ENCODE assay signal across 8 mouse cellular contexts in the genomic region with DNA sequence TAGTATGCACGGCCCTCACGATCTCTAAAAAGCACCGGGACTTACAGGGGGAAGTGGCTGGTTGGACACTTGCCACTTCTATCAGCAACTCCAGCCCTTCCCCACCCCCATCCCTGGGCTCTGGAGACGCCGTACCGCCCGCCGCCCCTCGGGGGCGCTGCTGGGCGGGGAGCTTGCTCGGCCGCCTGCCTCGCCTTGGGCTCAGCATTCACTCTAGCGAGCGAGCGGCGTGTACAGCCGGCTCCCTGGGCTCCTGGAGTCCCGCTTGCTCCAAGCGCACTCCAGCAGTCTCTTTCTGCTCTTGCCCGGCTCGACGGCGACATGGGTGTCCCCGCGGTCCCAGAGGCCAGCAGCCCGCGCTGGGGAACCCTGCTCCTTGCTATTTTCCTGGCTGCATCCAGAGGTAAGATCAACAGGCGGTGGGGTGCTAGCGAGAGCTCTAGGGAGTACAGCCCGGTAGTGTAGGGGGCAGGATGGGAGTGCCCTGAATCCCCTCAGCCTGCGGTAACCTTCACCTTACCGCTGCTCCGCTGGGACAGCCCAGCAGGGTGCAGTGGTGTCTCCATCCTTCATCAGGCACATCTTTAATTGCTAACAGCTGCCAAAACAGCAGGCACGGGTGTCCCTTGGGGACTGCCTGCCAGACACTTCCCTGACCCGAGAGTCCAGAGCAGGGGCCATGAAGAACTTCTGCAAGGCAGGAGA. TPM values are rescaled to one million over a fixed set of nuclear protein-coding genes. Genes with fewer than 3 reads are reported as not detected.
DNase-seq lines count a peak whose midpoint lies in the region; ATAC-seq and TF ChIP-seq lines count a peak whose summit lies in the region.

A gene (plus strand): TSS at position 151 of the 705 bp plus-strand sequence.

- H3K9me3 ChIP-seq in heart, embryonic 14.5 days (ENCODE audit: control insufficient read depth, low read length), result no peaks in the 10 kb centered on the region

- peak; percentile 47 for TF ChIP-seq POLR2A in liver, adult 2 months (IDR thresholded peaks at IDR 0.05; ENCODE audit: extremely low read depth, insufficient read depth, low read length)

- WGBS in heart, embryonic 14.5 days, result under 1% methylated on average over 37 of the region's 37 CpGs
- WGBS in liver, adult 2 months, result under 1% methylated on average over 37 of the region's 37 CpGs

- H3ac ChIP-seq in C2C12 (ENCODE audit: control insufficient read depth, insufficient read length, low read depth), result peak within 1 kb of the TSS; percentile 46

- H3K27ac ChIP-seq in heart, embryonic 14.5 days (replicated peaks in 1 of 2; ENCODE audit: control insufficient read depth in 1 of 2, insufficient read depth in 1 of 2, low read depth in 2 of 2, low read length in 2 of 2), result no peak within 1 kb of the TSS; a peak in 2 of 4 replicates
- peak within 1 kb of the TSS; percentile 45 for H3K27ac ChIP-seq in liver, adult 2 months (replicated peaks; ENCODE audit: insufficient read depth, low read depth, low read length)

- H3K4me2 ChIP-seq in heart, embryonic 14.5 days (ENCODE audit: low read length), result peak within 1 kb of the TSS; percentile 53

- H3K79me2 ChIP-seq in C2C12 (ENCODE audit: control insufficient read depth, insufficient read depth), result no peaks in the 10 kb centered on the region
- no peaks in the 10 kb centered on the region for H3K79me2 ChIP-seq in liver, adult 2 months (ENCODE audit: control insufficient read depth, insufficient read depth, low read length)

- DNase-seq in adrenal gland, postnatal 4 days (ENCODE audit: low spot score in 2 of 2), result peak; percentile 57 to 68
- peak; percentile 86 for DNase-seq in kidney, postnatal 10 days
- peak; percentile 27 for DNase-seq in liver, adult 2 months (ENCODE audit: extremely low read depth, low read depth, low spot score)
- DNase-seq in monocyte, adult 2 months (ENCODE audit: low read depth in 1 of 2, low spot score in 2 of 2), result peak; percentile 86 to 95
- DNase-seq in spleen, postnatal 36 days (ENCODE audit: low spot score in 2 of 2), result peak; percentile 83 to 85

- H3K9ac ChIP-seq in heart, embryonic 14.5 days (ENCODE audit: low read length), result peak within 1 kb of the TSS; percentile 17; the same call in 1 of the 2 replicates
- peak within 1 kb of the TSS; percentile 78 for H3K9ac ChIP-seq in liver, adult 2 months (ENCODE audit: low read depth, low read length)

- H3K36me3 ChIP-seq in C2C12 (ENCODE audit: control insufficient read depth, insufficient read depth), result no peaks in the 10 kb centered on the region
- H3K36me3 ChIP-seq in heart, embryonic 14.5 days (ENCODE audit: control insufficient read depth, insufficient read depth, low read length), result no peaks in the 10 kb centered on the region
- no peaks in the 10 kb centered on the region for H3K36me3 ChIP-seq in liver, adult 2 months (ENCODE audit: control insufficient read depth, insufficient read depth, low read length)

- peak; percentile 74 for TF ChIP-seq CTCF in C2C12 (IDR thresholded peaks at IDR 0.05; ENCODE audit: control insufficient read depth, insufficient read depth, insufficient read length)
- peak; percentile 80 for TF ChIP-seq CTCF in liver, adult 2 months (IDR thresholded peaks at IDR 0.05; ENCODE audit: low read depth, low read length)

- peaks cover 20 to 24% of the 10 kb centered on the region in 2 experiments for H3K4me1 ChIP-seq in heart, embryonic 14.5 days (ENCODE audit: control insufficient read depth in 2 of 2, insufficient read depth in 2 of 2, low read length in 2 of 2)
- H3K4me1 ChIP-seq in liver, adult 2 months (ENCODE audit: control insufficient read depth, insufficient read depth, low read length), result peaks cover 6% of the 10 kb centered on the region

- no peak within 1 kb of the TSS for H3K4me3 ChIP-seq in C2C12 (ENCODE audit: insufficient read depth, poor library complexity, severe bottlenecking)
- peak within 1 kb of the TSS; percentile 20 to 43 for H3K4me3 ChIP-seq in heart, embryonic 14.5 days (ENCODE audit: control insufficient read depth in 1 of 2, insufficient read depth in 1 of 2, low read depth in 1 of 2, low read length in 2 of 2)
- H3K4me3 ChIP-seq in liver, adult 2 months (ENCODE audit: insufficient read depth, low read depth, low read length), result peak within 1 kb of the TSS; percentile 66

- peak; percentile 53 for ATAC-seq in erythroid progenitor cell, adult 5-6 weeks (replicated peaks; ENCODE audit: low FRiP score, poor library complexity, severe bottlenecking)
- peak; percentile 52 for ATAC-seq in heart, embryonic 14.5 days (ENCODE audit: insufficient number of reproducible peaks, insufficient read depth, low FRiP score, low read depth)

- no peaks in the 10 kb centered on the region for H3K27me3 ChIP-seq in C2C12 (ENCODE audit: control insufficient read depth, insufficient read depth, insufficient read length)
- peaks cover 7% of the 10 kb centered on the region; the same call in 1 of the 2 replicates for H3K27me3 ChIP-seq in heart, embryonic 14.5 days (ENCODE audit: control insufficient read depth, insufficient read depth, low read length)
- H3K27me3 ChIP-seq in liver, adult 2 months (ENCODE audit: control insufficient read depth, insufficient read depth, low read length), result no peaks in the 10 kb centered on the region

- no peaks in the 10 kb centered on the region for H3K79me3 ChIP-seq in C2C12 (ENCODE audit: low read depth)

TF ChIP-seq in C2C12, 6 proteins besides CTCF, POLR2A, EP300 and RAD21:
- TF ChIP-seq MYOD1 (IDR thresholded peaks at IDR 0.05; ENCODE audit: control insufficient read depth, insufficient read length, low read depth), result peak; percentile 95
- TF ChIP-seq FOSL1 (IDR thresholded peaks at IDR 0.05; ENCODE audit: insufficient read depth, low read length, poor library complexity, severe bottlenecking), result no peak

RNA-seq across cellular contexts. Expression of the gene that starts here (rescaled TPM):
- 0.68 TPM for polyA plus RNA-seq in C2C12 (2012; fragmentation: generic; extraction: Trizol)
- total RNA-seq in adrenal gland, postnatal 4 days (2021), result 10 to 100 TPM; 15.7 to 16.5 TPM
- 84.7 and 114 TPM in 2 replicates for total RNA-seq in erythroid progenitor cell, adult 5-6 weeks (2015; ENCODE audit: low replicate concordance)
- total RNA-seq in erythroid progenitor cell, adult 5-6 weeks (2017; ENCODE audit: low replicate concordance), result 84.7 and 147 TPM in 2 replicates
- 2.3 and 2.7 TPM in 2 replicates for polyA plus RNA-seq in heart, embryonic 14.5 days (2014; fragmentation: Nextera tagmentation; extraction: Ambion mirVana)
- 5.3 and 5.8 TPM in 2 replicates for total RNA-seq in liver, adult 2 months (2014; rRNA removed)
- polyA plus RNA-seq in liver, adult 2 months (2012; rRNA removed), result 5.6 and 8.1 TPM in 2 replicates

Comparison
In these comparisons a context has a peak if more than half of its experiments do, and no peak if none do; other contexts are left out.
1. RNA of the gene that starts here (total RNA-seq): 84.7 to 147 TPM in erythroid progenitor cell, adult 5-6 weeks; 15.7 to 16.5 TPM in adrenal gland, postnatal 4 days and 5.3 to 5.8 TPM in liver, adult 2 months; every median in the first group is over 4 times any median in the second.
2. DNase-seq: peak in every context shown above with its lines; median percentile 90 in monocyte, adult 2 months; 86 in kidney, postnatal 10 days; 84 in spleen, postnatal 36 days; 62 in adrenal gland, postnatal 4 days; 27 in liver, adult 2 months.